Mouse (Mus musculus) heart, postnatal 14 days (tissue): ENCODE measurements around the gene Wwtr1. TPM values are rescaled to one million over a fixed set of nuclear protein-coding genes. Genes with fewer than 3 reads are reported as not detected.

ENCODE experiments used
- DNase-seq, 2 experiments: peaks; one replicate each; pipeline ENCODE4 v3.0.0; 2021 to 2022
- intact Hi-C: fragments of 180-260 bp; cut with DNase I; formaldehyde crosslinking; loops from one replicate; pipeline ENCODE4 v1.15.1; 2025
- total RNA-seq, 2 experiments: library from RNA; stranded (reverse); gene quantifications; 2 replicates each; pipeline ENCODE4 v1.2.3; 2021

The Wwtr1 gene
- total RNA-seq, 2 experiments from 2014 or later = 65.6 to 75.2 TPM

DNA sequence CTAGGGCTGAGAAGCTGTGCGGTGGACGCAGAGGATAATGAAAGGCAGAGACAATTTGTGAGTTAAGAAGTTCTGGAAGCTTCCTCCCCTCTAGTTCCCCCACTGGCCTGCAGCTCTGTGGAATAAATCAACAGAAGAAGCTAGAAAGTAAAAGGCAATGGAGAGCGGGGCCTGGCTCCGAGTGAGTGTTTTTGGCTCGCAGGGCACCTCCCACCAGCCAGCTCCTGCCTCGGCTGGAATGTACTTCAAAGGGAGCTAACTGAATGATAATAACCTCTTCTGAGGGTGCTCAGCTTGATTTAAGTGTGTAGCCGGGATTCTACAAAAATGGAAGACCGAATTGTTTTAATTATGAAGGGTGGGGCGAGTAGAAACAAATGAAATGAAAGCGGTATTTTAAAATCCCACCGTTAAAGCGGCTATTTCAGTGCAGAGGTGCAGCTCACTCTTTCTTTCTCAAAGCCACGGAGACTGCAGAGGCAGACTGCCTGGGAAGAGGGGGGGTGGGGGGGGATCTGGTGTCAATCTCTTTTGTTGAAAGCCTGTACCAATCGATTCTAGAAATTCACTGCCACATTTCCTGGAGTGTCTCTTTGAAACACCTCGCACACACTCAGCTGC, 104.6 kb downstream of the Wwtr1 start:
- peak; percentile 36 to 56 for DNase-seq

DNA sequence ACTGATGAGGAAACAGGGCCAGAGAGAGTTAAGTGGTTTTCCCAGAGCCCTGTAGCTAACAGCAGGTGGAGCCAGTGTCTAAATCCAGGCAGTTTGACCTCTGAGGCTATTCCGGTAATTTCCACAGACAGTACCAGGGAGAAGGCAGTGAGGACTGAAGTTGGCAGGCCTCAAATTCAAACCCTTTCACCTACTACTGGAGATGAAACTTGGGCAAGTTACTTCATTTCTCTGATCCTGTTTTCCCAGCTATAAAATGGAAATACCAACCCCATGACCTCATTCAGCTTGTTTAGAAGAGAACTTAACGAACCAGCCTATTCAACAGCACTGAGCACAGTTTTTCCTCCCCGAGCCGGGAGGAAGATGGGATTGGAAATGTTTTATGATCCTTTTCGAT, 105.4 kb downstream of the Wwtr1 start:
- intact Hi-C loops = loop anchor here (1.0 to 2.0 kb wide), 3 partner anchors 44 to 144 kb away; no protein-coding TSS in a partner anchor
- DNase-seq = peak; percentile 58 to 72

More for the DNA sequence above, 104.6 kb downstream of the Wwtr1 start:
- intact Hi-C loops = loop anchor here (1.0 to 2.0 kb wide), 3 partner anchors 44 to 144 kb away; no protein-coding TSS in a partner anchor

DNA sequence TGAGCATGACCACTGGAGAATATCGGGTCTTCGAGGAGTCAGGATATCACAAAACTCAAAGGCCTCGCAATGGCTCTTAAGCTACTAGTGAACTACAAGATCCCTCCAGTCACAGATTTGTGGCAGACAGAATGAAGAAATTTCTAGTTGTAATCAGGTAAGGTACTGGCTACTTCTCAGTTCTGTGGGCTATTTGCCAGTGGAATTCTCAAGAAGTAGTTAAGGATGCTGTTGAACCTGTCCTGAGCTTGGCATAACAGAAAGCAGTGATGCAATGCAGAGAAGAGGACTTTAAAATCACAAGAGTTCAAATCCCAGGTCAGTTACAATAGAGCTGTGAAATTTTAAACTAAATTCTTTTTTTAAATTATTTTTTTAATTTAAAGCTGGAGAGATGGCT, 106.4 kb downstream of the Wwtr1 start:
- intact Hi-C loops = loop anchor here (2.0 kb wide), 1 partner anchor 155 kb away; no protein-coding TSS in a partner anchor
- DNase-seq = no peak

DNA sequence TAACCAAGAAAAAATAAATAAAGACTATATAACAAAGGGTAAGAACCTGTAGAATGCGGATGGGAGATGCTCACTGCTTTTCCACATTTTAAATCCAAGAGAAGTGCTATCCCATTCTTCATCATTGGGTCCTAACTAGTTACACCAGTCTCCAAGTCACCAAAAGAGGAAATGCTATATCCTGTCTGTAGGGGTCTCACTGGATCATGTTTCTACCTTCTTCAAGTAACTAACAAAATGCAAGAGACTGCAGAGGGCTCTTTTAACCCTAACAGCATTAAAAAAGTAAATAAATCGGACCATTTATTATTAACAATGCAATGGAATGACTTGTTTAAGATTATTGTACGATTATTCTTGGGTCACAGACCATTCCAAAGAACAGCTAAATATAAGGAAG, 109.4 kb downstream of the Wwtr1 start:
- intact Hi-C loops = no loop called here
- no peak for DNase-seq

DNA sequence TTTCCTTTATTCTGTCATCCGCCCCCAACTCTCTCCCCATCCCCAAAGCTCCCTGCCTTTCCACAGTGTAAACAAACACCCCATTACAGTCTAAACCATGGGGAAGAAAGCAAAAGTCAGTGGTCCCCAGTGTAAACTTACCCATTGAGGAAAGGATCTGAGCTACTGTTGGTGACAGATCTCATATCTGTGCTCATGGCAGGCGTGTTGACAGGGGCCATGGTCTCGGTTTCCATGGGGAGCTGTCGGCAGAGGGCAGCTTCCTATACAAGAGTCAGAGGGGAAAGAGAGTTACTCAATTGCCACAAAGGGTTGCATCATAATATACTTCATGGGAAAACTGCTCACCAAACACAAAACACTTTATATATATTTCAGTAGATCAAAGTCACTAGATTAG, 112.4 kb downstream of the Wwtr1 start:
- intact Hi-C loops = no loop called here
- DNase-seq = no peak

GRCm38 (mm10) chr3:57458652-57459051, 117.1 kb downstream of the Wwtr1 start:
- intact Hi-C loops = no loop called here
- no peak for DNase-seq

GRCm38 (mm10) chr3:57448445-57448844, 127.3 kb downstream of the Wwtr1 start:
- intact Hi-C loops = loop anchor here (1.0 to 5.0 kb wide), 2 partner anchors 111 to 181 kb away; no protein-coding TSS in a partner anchor
- DNase-seq = peak; percentile 70 to 85

DNA sequence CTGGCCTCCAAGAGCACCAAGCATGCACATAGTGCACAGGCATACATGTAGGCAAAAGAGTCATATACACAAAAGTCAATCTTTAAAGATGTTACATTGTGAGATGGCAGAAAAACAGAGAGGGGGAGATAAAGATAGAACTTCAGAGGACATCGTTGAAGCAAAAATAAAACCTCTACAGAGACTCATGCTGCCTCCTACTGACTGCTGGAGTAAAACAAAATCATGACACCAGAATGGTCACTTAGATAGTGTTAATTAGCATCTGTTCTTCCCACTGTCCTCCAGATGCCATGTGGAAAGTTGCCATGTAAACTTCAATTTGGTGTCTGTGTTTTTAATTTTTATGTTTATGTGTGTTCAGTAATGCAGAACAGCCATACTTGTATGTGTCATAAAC, 127.8 kb downstream of the Wwtr1 start:
- DNase-seq = no peak
- intact Hi-C loops = loop anchor here (1.0 to 5.0 kb wide), 2 partner anchors 111 to 181 kb away; no protein-coding TSS in a partner anchor

GRCm38 (mm10) chr3:57445706-57446105, 130.0 kb downstream of the Wwtr1 start:
- peak; percentile 40 to 44 for DNase-seq
- intact Hi-C loops = loop anchor here (5.0 kb wide), 1 partner anchor 108 kb away; no protein-coding TSS in a partner anchor

DNA sequence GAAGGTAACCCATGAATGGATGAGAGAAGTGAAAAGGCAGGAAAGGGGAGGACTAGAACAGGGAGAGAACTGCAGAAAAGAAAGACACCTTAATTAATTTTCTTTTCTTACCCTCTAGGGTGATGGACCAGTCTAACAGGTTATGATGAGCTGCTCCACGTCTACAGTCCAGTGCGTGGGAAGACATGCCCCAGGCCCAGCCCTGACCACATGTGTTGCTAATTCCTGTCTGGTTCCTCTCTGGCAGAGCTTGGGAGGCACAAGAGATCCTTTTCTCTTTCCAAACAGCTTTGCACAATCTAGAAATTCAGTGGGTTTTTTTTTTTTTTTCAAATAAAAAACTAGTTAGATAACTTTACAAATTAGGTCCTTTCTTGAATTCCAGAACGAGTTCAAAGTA, 134.8 kb downstream of the Wwtr1 start:
- intact Hi-C loops = no loop called here

GRCm38 (mm10) chr3:57435364-57435763, 140.3 kb downstream of the Wwtr1 start:
- DNase-seq = no peak
- intact Hi-C loops = no loop called here

More for the DNA sequence above, 134.8 kb downstream of the Wwtr1 start:
- DNase-seq = no peak

- DNase-seq = peak; percentile 19 to 55
- intact Hi-C loops = no loop called here
Measured at GRCm38 (mm10) chr3:57431706-57432105, 144.0 kb downstream of the Wwtr1 start.

DNA sequence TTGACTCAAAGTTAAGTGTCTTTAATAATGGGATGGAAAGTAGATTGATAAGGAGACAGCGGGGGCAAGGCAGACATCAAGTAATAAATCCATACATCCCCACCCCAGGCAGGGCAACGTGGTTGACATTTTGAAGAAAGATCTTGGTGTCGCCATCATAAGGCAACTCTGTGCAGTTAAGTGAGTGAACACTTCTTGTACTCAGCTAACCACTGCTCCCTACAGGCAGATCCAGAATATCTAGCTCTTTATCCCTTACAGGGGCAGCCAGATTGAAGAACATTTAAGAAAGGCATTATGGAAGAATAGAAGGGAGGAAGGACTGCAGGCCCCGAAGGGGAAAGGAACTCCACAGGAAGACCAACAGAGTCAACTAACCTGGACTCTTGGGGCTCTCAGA, 146.2 kb downstream of the Wwtr1 start:
- intact Hi-C loops = loop anchor here (5.0 to 10.0 kb wide), 2 partner anchors 162 to 1425 kb away; no protein-coding TSS in a partner anchor
- peak in 1 of 2 experiments; percentile 32 for DNase-seq

DNA sequence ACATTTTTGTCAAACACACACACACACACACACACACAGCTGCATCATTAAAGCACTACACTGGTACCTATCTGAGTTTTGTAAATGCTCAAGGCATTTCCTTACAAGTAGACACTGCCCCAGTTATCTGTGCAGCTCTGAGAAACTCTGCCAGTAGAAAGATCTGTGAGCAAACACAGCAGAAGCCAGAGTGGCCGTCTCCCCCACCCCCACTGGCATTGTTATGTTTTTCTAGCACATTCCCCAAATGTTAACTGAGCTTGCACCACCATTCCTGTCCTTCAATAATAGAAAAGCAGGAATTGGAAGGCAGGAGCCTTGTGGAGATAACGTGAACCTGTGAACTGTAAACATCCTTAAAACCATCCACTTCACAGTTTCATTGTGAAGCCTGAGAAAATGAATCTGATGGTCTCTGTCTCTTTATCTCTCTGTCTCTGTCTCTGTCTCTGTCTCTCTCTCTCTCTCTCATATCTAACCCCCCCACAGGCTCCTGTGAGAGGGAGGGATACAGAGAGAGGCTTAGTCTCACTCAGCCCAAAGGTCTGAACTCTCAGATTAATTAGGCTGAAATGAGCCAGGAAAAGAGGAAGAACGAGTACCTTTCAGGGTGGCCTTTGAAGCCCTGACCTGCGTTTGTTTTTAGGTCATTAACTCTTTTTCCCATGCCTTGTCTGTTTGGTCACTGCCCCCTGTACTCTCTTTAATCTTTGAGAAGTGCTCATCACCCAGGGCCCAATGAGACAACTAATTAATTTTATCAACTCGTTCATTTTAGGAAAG, 146.8 kb downstream of the Wwtr1 start:
- intact Hi-C loops = loop anchor here (5.0 to 10.0 kb wide), 2 partner anchors 162 to 1424 kb away; no protein-coding TSS in a partner anchor
- DNase-seq = peak in 1 of 2 experiments; percentile 16

DNA sequence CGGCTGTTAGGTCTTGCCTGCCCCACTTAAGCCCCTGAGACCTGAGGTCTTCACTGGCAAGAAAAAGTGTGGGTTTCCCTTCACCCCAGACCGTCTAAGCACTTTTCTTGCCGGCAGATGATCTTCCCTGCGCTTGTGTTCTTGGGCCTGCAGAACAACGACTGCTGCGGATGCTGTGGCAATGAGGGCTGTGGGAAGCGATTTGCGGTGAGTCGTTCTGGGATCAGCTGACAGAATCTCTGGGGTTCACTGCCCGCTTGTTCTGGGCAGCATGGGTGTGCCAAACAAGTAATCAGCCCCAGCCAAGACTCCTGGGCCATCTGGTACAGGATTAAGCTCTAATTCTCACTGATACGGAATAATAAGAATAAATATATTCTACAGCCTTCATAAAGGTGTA, 149.4 kb downstream of the Wwtr1 start:
- no peak for DNase-seq
- intact Hi-C loops = loop anchor here (5.0 to 10.0 kb wide), 2 partner anchors 159 to 1422 kb away; no protein-coding TSS in a partner anchor

DNA sequence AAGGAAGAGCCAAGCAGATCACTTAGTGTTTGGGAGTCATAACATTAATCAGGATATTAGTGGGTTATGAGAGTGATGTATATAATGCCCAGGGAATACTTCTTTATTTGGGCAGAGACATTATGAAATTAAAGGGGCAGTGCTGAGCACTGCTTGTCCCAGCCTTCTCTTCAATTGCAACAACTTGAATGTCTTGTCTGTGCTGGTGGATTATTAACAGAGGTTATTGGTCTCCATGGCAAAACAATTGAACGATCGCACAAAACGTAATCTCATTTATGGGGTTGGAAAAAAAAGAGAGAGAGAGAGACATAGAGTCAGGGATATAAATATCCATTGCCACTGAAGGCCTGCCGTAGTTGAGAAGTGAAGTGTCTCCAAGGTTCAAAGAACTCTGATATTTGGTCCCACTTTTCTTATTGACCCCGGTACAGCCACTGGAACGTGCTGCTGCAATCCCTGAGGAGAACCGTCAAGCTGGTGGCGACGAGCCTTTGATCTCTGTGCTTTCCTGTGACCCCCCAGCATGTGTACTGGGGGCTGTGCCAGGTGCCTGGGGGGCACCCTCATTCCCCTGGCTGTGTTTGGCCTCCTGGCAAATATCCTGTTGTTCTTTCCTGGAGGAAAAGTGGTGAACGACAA, 150.5 kb downstream of the Wwtr1 start, which contains the start of gene Tm4sf4:
Gene Tm4sf4, plus strand, starts transcription at position 226 of the 642 bp plus-strand sequence.
- intact Hi-C loops = loop anchor here (5.0 to 10.0 kb wide), 2 partner anchors 158 to 1420 kb away; no protein-coding TSS in a partner anchor
- no peak for DNase-seq

- no peak for DNase-seq
- intact Hi-C loops = loop anchor here (10.0 kb wide), 1 partner anchor 1416 kb away; no protein-coding TSS in a partner anchor
Measured at GRCm38 (mm10) chr3:57420660-57421059, 155.1 kb downstream of the Wwtr1 start.

DNA sequence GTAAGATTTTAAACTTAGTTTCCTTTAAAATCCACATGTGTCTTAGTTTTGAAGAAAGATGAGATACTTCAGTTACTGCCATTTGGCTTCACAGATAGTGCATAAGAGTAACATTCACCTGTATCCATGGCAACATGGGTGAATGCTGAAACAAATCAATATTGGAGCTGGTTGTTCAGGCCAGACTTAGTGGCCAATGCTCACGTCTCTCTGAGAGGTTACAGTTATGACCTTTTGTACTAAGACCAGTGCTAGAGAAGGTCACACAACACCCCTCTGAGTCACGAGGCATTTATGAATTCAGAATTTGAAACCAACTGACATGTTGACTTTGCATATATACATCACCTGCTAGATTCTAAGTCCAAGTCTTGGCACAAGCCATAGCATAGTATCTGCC, 155.5 kb downstream of the Wwtr1 start:
- no peak for DNase-seq
- intact Hi-C loops = loop anchor here (10.0 kb wide), 1 partner anchor 1415 kb away; no protein-coding TSS in a partner anchor

- intact Hi-C loops = no loop called here
Measured at GRCm38 (mm10) chr3:57411535-57411934, 164.2 kb downstream of the Wwtr1 start.

More at GRCm38 (mm10) chr3:57411535-57411934, 164.2 kb downstream of the Wwtr1 start:
- no peak for DNase-seq
